Mouse (Mus musculus) forebrain, embryonic 13.5 days (tissue): Measurements from ENCODE around the gene Bean1. TPM values are rescaled to one million over a fixed set of nuclear protein-coding genes. Genes with fewer than 3 reads are reported as not detected.
"Not testable (repeated sequence)": the region's sequence is repeated elsewhere in the genome, so short reads cannot be mapped to it uniquely, and the experiment has no call there.

ENCODE experiments used
- ATAC-seq: fragments of 200-750 bp; cut with Nextera tagmentation; 2 replicates; pipeline ENCODE4 v1.8.0; 2017
- H3K27ac ChIP-seq: fragments of 300-500 bp; sonication (generic); 2 replicates; pipeline ENCODE4 v1.5.1; 2015; ENCODE audit warnings: inconsistent platforms, mild to moderate bottlenecking, moderate library complexity
- H3K27me3 ChIP-seq: fragments of 300-500 bp; sonication (generic); 2 replicates; pipeline ENCODE4 v1.6.1; 2015; ENCODE audit warnings: mild to moderate bottlenecking, inconsistent platforms
- H3K36me3 ChIP-seq: fragments of 300-500 bp; sonication (generic); 2 replicates; pipeline ENCODE4 v1.6.1; 2015; ENCODE audit warnings: mild to moderate bottlenecking, inconsistent platforms; ENCODE audit not compliant: poor library complexity, severe bottlenecking
- H3K4me1 ChIP-seq: fragments of 300-500 bp; sonication (generic); 2 replicates; pipeline ENCODE4 v1.6.1; 2015; ENCODE audit warnings: inconsistent platforms
- H3K4me2 ChIP-seq: fragments of 300-500 bp; sonication (generic); 2 replicates; pipeline ENCODE4 v1.6.1; 2015; ENCODE audit warnings: inconsistent platforms, mild to moderate bottlenecking, moderate library complexity
- H3K4me3 ChIP-seq: fragments of 300-500 bp; sonication (generic); 2 replicates; pipeline ENCODE4 v1.5.1; 2015; ENCODE audit warnings: mild to moderate bottlenecking, inconsistent platforms
- H3K9ac ChIP-seq: fragments of 300-500 bp; sonication (generic); 2 replicates; pipeline ENCODE4 v1.6.1; 2015; ENCODE audit warnings: mild to moderate bottlenecking, inconsistent platforms
- H3K9me3 ChIP-seq: fragments of 300-500 bp; sonication (generic); replicated peaks from 2 replicates; pipeline ENCODE4 v1.6.1; 2016; ENCODE audit warnings: inconsistent platforms
- WGBS: fragments of 180-500 bp; shearing (Covaris S2); methylation state at CpG from one replicate; pipeline ENCODE4 v1.1.7; 2015; 5-methylcytosine and 5-hydroxymethylcytosine counted together
- polyA plus RNA-seq: library from polyadenylated mRNA; unstranded; fragments of >200 nt; fragmentation: Nextera tagmentation; extraction: Ambion mirVana; gene quantifications from 2 replicates; pipeline ENCODE4 v1.2.1, GENCODE M21; 2015

Gene Bean1
- polyA plus RNA-seq, 1 experiment from 2014 or later: 0.75 TPM

DNA sequence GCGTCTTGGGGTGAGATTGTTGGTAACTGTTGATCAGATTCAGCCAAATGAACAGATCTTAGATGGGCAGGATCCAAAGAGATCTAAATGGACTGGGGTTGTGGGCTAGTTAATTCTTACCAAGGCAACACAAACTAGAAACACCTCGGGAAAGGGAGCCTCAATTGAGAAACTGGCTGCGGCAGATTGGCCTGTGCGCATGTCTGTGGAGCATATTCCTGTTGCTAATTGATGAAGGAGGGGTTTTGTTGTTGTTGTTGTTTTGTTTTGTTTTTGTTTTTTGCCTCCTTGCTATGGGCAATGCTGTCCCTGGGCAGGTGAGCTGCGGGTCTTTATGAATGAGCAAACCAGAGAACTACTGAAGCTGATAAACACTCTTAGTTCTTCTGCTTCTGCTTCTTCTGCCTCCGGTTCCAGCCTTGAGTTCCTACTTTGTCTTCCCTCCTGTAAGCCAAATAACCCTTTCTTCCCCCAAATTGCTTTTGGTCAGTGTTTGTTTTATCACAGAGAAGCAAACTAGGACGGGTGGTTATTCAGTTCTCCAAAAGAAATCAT is 79.3 kb downstream of the Bean1 start:
- Histone ChIP-seq H3K4me1 (peaks cover 25% of the 10 kb centered on the region), H3K27me3 (no peaks in the 10 kb centered on the region), H3K27ac (no peak overlapping the region), H3K36me3 (peaks cover 6% of the 10 kb centered on the region; the same call in 1 of the 2 replicates), H3K4me3 (no peak overlapping the region), H3K9me3 (no peaks in the 10 kb centered on the region), H3K4me2 (no peak overlapping the region), H3K9ac (no peak overlapping the region)
- ATAC-seq: no peak
- 90% methylated on average over 7 of the region's 7 CpGs for WGBS

DNA sequence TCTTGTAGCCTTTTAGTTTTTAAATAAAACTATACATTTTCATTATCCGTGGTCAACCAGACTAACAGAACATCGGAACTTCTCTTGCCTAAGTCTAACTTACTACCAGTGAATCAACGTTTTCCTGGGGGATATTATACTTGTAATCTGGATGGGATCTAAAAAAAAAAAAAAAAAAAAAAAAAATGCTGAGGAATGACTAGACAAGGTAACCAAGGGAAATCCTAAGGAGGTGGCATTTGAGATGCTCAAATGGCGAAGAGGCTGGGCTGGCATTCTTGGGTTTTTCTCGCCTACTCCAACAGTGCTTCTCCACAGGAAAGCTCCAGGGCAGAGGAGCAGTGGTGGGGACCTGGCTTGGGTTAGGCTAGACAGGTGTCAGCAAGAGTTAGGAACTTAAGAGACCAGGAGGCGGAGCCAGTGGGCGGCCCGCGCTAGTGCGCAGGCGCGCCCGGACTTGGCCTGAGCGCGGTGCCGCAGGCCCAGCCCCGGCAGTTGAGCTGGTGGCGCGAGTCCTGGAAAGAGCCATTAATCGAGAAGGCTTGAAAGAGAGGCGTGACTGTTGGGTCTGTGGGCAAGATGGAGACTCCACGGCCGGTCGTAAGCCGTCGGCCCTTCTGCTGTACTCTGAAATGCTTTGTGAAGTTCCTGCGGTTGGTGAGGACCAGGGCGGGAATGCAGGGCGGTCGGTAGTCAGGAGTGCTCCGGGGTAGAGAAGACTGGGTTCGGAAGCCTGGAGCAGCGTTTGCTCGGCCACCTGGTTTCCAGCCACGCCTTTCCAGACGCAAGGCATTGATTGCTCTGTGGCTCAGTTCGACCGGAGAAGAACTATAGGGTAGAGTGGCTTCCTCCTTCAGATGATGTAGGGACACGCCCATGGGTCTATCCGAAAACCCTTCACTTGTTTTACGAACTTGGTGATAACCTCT is 80.5 kb downstream of the Bean1 start, which contains the start of gene Cklf:
Cklf (plus strand) TSS at position 423 of the 929 bp plus-strand sequence.
- Histone ChIP-seq H3K4me3 (peak within 1 kb of the TSS; percentile 60), H3K27me3 (no peaks in the 10 kb centered on the region), H3K36me3 (no peaks in the 10 kb centered on the region), H3K4me2 (peak within 1 kb of the TSS; percentile 71), H3K27ac (peak within 1 kb of the TSS; percentile 46; the same call in 1 of the 2 replicates), H3K4me1 (peaks cover 25% of the 10 kb centered on the region), H3K9me3 (no peaks in the 10 kb centered on the region), H3K9ac (peak within 1 kb of the TSS; percentile 71)
- ATAC-seq: peak; percentile 84
- 3% methylated on average over 41 of the region's 41 CpGs for WGBS

DNA sequence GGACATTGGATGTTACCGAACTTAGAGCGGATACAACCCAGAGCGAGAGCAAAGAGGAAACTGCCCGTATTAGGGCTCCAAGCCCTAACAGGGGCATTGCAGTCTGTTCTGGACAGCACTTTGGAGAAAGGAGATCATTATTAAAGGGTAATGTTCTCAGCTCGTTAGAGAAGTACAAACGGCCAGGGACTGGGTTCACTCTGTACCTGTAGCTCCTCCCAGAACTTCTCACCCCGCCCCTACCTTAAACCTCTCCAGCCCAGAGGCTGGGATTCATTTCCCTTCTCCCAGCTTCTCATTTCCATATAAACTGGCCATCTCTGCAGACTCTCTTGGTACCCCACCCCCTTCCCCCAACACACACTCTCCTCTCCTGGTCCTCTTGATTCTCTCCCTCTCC is 81.2 kb downstream of the Bean1 start:
- Histone ChIP-seq H3K27me3 (no peaks in the 10 kb centered on the region), H3K27ac (no peak overlapping the region), H3K9ac (peak overlapping the region; percentile 71), H3K4me3 (peak overlapping the region; percentile 60), H3K4me1 (peaks cover 25% of the 10 kb centered on the region), H3K36me3 (no peaks in the 10 kb centered on the region), H3K9me3 (no peaks in the 10 kb centered on the region), H3K4me2 (peak overlapping the region; percentile 71)
- peak; percentile 4; the same call in 1 of the 2 replicates for ATAC-seq
- 1% methylated on average over 7 of the region's 7 CpGs for WGBS

DNA sequence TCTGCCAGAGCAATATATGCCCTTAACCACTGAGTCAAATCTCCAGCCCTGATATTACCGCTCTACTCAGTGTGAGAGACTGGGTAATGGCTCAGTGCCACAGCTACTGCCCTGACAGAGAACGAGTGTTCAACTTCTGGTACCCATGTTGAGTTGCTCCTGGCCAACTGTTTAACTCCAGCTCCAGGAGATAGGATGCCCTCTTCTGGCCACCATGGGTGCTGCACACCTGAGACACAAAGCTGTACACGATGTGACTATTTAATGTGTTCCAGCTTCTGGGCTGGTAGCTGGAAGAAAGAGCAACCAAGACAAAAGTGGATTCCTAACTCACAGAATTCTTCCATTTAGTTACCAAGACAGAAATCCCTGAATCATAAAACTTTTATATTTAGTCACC is 82.8 kb downstream of the Bean1 start:
- Histone ChIP-seq H3K4me1 (peaks cover 11% of the 10 kb centered on the region), H3K27me3 (no peaks in the 10 kb centered on the region), H3K9ac (no peak overlapping the region), H3K36me3 (peaks cover 11% of the 10 kb centered on the region), H3K9me3 (no peaks in the 10 kb centered on the region), H3K4me3 (no peak overlapping the region), H3K27ac (no peak overlapping the region), H3K4me2 (no peak overlapping the region)
- 89% methylated on average over 3 of the region's 3 CpGs for WGBS
- ATAC-seq: no peak

DNA sequence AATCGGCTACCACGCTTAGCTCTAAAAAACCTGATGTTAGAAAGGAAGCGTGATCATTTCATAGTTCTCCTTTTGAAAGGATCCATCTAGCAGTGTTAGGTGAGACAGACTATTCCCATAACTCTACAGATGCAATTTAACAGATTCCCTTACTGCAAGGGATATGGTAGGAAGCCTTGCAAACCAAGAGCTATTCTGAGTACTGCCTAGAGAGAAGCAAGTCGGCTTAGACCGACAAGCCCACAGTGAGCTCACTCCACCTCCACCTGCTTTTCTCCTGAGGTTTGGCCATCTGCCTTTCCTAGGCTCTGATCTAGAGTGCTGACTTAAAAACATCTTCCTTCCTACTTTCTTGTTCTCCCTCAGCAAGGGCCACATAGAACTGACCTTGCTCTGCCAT is 91.6 kb downstream of the Bean1 start:
- not testable (repeated sequence) for H3K9ac ChIP-seq, H3K4me1 ChIP-seq, H3K4me3 ChIP-seq, H3K4me2 ChIP-seq, H3K9me3 ChIP-seq, H3K27me3 ChIP-seq, H3K27ac ChIP-seq, ATAC-seq
- peaks cover 48% of the 10 kb centered on the region for H3K36me3 ChIP-seq
- WGBS: 96% methylated on average over 5 of the region's 5 CpGs

DNA sequence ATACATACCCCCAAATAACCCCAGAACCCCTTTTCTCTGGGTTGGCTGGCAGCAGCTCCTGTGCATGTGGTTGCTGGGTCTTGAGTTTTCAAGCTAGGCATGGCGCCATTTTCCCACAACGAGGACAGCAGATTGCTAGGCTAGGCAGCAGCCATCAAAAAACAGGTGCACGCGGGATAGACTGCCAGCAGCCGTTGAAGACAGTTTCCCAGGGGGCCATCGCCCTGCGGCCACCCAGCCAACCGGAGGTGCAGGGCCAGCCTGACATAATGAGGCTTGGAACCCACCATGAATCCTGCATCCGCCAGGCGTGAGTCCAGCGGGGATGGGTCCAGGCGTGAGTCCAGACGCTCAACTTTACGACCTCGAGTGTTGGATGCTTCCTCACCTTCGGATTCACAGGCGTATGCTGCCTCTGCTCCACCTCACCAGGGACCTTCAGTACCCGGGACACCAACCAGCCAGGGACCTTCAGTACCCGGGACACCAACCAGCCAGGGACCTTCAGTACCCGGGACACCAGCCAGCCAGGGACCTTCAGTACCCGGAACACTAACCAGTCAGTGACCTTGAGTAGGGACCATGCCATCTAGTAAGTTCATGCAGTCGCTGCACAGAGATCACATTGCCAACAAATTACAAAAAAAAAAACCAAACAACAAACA is 94.2 kb downstream of the Bean1 start:
- H3K27ac ChIP-seq, H3K4me3 ChIP-seq, H3K4me1 ChIP-seq, H3K4me2 ChIP-seq, H3K27me3 ChIP-seq, H3K9me3 ChIP-seq, H3K9ac ChIP-seq, ATAC-seq: not testable (repeated sequence)
- 97% methylated on average over 22 of the region's 22 CpGs for WGBS
- peaks cover 23% of the 10 kb centered on the region for H3K36me3 ChIP-seq

DNA sequence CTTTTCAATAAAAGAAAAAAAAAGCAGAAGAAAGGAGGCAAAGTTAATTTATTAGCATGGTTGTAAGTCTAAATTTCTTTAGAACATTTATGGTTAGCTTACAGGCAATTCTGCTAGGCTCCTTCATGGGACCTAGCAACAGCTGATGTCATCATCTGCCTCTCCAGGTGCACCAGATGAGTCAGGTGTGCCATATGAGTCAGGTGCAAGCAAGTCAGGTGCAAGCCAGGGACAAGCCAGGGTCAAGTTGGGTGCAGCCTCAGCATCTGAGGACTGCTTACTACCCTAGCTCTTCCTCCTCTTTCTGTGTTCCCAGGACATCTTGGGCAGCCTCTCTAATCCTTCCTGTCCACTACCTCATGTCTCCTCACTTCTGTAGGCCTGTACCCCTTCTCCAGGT is 98.1 kb downstream of the Bean1 start:
- ATAC-seq: no peak
- no peak overlapping the region for H3K27ac ChIP-seq
- peaks cover 13% of the 10 kb centered on the region for H3K36me3 ChIP-seq
- H3K27me3 ChIP-seq: no peaks in the 10 kb centered on the region
- no peak overlapping the region for H3K4me3 ChIP-seq
- H3K4me1 ChIP-seq: no peaks in the 10 kb centered on the region
- no peaks in the 10 kb centered on the region for H3K9me3 ChIP-seq
- no peak overlapping the region for H3K9ac ChIP-seq
- no peak overlapping the region for H3K4me2 ChIP-seq

Other genes with a start within 250 kb of the Bean1 start
- gene Cdh5, start 68.8 kb upstream of the Bean1 start, polyA plus RNA-seq: 8.9 and 9.1 TPM in 2 replicates
- 39.1 and 41.1 TPM in 2 replicates for gene Tk2, start 78.1 kb downstream of the Bean1 start, polyA plus RNA-seq
- gene Cklf, start 80.4 kb downstream of the Bean1 start, polyA plus RNA-seq: 41.3 and 44.1 TPM in 2 replicates
- not detected in 2 replicates for gene Cmtm2a, start 122.7 kb downstream of the Bean1 start, polyA plus RNA-seq
- gene Gm45711, start 139.6 kb downstream of the Bean1 start, polyA plus RNA-seq: not detected in 2 replicates
- not detected in 2 replicates for gene Cmtm1, start 139.7 kb downstream of the Bean1 start, polyA plus RNA-seq
- gene Gm11020, start 151.1 kb downstream of the Bean1 start, polyA plus RNA-seq: not detected in 2 replicates
- not detected in 2 replicates for gene Cmtm2b, start 151.8 kb downstream of the Bean1 start, polyA plus RNA-seq
- 31.6 and 36.1 TPM in 2 replicates for gene Cmtm3, start 169.0 kb downstream of the Bean1 start, polyA plus RNA-seq
- 2.6 TPM in 2 replicates for gene Cmtm4, start 225.4 kb downstream of the Bean1 start, polyA plus RNA-seq